Comparison of ENCODE assay signal across 8 mouse cellular contexts in genomic region chr1:73915218-73916070, GRCm38 (mm10).
DNase-seq lines count a peak whose midpoint lies in the region; ATAC-seq and TF ChIP-seq lines count a peak whose summit lies in the region.
"Had no signal": no experiment of that assay in that cellular context is flagged by ENCODE, and none has a peak within 500 bp of the region (broad histone marks: within the 10 kb centered on the region; RNA-seq: fewer than 3 reads in every experiment).

No protein-coding gene starts in this region.

- peak; percentile 1 for DNase-seq in ovary, postnatal 36 days (ENCODE audit: low spot score)
- DNase-seq in ovary, postnatal 14 days (ENCODE audit: low spot score) = no peak
- peak; percentile 49 to 70 for DNase-seq in frontal cortex, postnatal 10 days (ENCODE audit: low spot score in 2 of 2)
- DNase-seq in kidney, postnatal 4 days = peak; percentile 1 to 3
- peak; percentile 70 for DNase-seq in right cerebral cortex, adult 2 months (ENCODE audit: low spot score in 2 of 2)
- DNase-seq in B cell, adult 2 months = no peak

- H3K4me2 ChIP-seq in intestine, postnatal 0 days (replicated peaks; ENCODE audit: low read depth) = no peak overlapping the region
- H3K4me2 ChIP-seq: neural tube, embryonic 13.5 days had no signal

- no peaks in the 10 kb centered on the region for H3K27me3 ChIP-seq in intestine, postnatal 0 days (replicated peaks; ENCODE audit: control insufficient read depth, insufficient read depth, low read length)
- H3K27me3 ChIP-seq: neural tube, embryonic 13.5 days had no signal

- no peak for ATAC-seq in intestine, postnatal 0 days

- no peak overlapping the region for H3K9ac ChIP-seq in intestine, postnatal 0 days (ENCODE audit: low read depth, low read length)
- H3K9ac ChIP-seq: neural tube, embryonic 13.5 days had no signal

- H3K4me3 ChIP-seq in intestine, postnatal 0 days (ENCODE audit: low read depth, low read length) = no peak overlapping the region
- H3K4me3 ChIP-seq: neural tube, embryonic 13.5 days had no signal

- WGBS in intestine, postnatal 0 days = 58% methylated on average over 8 of the region's 8 CpGs

- no peak overlapping the region for H3K27ac ChIP-seq in intestine, postnatal 0 days (ENCODE audit: low read depth, low read length)
- H3K27ac ChIP-seq: neural tube, embryonic 13.5 days had no signal

- no peaks in the 10 kb centered on the region for H3K4me1 ChIP-seq in intestine, postnatal 0 days (replicated peaks; ENCODE audit: control insufficient read depth, insufficient read depth, low read length)

- H3K9me3 ChIP-seq in intestine, postnatal 0 days (ENCODE audit: control insufficient read depth) = no peaks in the 10 kb centered on the region
- H3K9me3 ChIP-seq: neural tube, embryonic 13.5 days had no signal

- no peak for TF ChIP-seq CTCF in intestine, postnatal 0 days (IDR thresholded peaks at IDR 0.05; ENCODE audit: low read depth)

- peaks cover 35% of the 10 kb centered on the region for H3K36me3 ChIP-seq in intestine, postnatal 0 days (ENCODE audit: control insufficient read depth, insufficient read depth)

Comparison
In these comparisons a context has a peak if more than half of its experiments do, and no peak if none do; other contexts are left out.
1. DNase-seq: peak in ovary, postnatal 36 days (single experiment), frontal cortex, postnatal 10 days (2 of 2), kidney, postnatal 4 days (2 of 2) and right cerebral cortex, adult 2 months (2 of 2); none in ovary, postnatal 14 days (single experiment) and B cell, adult 2 months (0 of 2).